Mouse (Mus musculus) T-helper 1 cell (primary cell): ENCODE results near the gene Tmem132a.

ENCODE experiments used
- in situ Hi-C: fragments of 300-600 bp; cut with MboI, MseI; formaldehyde crosslinking; loops from one replicate; pipeline ENCODE4 v1.15.1; 2025; ENCODE audit warnings: high pct_unique_total_duplicates

Gene Tmem132a

DNA sequence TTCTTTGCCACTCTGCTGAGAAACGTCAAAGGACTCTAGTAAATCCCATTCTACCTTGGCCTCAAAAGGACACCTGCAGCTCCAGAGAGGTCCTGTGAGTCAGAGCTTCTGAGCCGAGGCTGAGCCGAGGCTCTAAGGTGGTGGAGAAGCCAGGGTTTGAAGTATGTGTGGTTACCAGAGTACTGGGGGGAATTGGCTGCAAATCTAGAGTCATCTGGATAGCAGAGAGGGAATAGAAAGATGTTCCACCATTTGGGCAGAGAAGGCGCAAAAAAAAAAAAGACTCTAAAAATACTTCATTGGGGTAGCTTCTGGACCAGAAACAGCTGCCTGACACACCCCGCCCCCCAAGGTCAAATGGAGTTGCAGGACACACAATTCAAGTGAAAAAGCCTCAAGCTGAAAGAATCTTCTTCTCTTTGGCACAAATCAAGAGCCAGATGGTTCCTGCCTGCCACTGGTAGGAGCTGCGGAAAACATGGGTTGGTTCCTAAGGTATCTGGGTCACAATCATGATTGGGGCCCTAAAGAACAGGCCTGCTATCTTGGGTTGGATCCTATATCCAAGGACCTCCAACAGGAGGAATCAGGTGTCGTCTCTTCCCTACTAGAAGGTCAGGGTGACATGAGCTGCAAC, 8.6 kb upstream of the Tmem132a start:
- in situ Hi-C loops = no loop called here

DNA sequence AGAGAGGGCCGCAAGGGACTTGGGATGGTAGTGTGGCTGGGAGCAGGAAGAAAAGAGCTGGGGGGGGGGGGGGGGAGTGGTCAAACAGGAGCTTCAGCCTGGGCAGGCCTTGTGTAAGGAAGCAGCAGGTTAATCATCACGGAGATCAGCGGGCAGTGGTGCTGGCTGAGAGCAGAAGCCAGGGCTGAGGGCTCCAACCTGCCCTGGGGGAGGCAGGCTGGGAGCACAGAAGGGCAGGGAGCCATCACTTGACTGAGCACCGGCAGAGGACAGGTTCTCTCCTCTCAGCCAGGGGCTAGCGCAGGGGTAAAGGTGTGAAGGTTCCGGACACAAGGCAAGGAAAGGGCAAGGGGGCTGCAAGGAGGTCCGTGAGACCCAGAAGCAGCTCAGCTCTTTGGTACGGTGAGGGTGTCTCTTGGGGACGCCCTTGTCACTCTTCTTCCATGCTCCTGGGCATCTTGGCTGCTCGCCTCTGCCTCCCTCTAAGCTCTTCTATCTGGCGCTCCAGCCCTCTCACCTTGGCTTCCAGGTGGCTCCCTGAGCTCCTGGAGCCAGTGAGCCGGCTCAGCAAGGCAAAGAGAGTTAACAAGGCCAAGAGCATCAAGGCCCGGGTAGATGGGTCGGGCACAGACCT, 1.7 kb upstream of the Tmem132a start:
- in situ Hi-C loops = no loop called here

DNA sequence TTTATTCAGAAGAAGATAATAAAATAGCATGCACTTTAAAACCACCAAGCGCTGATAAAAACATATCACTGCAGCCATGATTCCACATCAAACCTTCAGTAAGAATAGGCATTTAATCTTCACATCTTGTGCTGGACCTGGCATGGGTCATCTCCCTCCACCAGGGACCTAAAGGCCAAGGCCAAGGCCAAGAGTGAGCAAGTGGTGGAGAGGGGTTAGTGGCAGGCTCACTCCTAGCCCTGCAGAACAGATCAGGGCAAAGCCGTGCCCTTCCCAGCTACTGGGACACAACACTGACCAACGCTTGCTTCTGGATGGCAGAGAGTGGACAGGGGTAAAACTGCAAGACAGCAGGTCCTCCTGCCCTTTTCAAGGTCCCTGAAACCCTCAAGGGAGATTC, 936 bp upstream of the Tmem132a start:
- in situ Hi-C loops = no loop called here

DNA sequence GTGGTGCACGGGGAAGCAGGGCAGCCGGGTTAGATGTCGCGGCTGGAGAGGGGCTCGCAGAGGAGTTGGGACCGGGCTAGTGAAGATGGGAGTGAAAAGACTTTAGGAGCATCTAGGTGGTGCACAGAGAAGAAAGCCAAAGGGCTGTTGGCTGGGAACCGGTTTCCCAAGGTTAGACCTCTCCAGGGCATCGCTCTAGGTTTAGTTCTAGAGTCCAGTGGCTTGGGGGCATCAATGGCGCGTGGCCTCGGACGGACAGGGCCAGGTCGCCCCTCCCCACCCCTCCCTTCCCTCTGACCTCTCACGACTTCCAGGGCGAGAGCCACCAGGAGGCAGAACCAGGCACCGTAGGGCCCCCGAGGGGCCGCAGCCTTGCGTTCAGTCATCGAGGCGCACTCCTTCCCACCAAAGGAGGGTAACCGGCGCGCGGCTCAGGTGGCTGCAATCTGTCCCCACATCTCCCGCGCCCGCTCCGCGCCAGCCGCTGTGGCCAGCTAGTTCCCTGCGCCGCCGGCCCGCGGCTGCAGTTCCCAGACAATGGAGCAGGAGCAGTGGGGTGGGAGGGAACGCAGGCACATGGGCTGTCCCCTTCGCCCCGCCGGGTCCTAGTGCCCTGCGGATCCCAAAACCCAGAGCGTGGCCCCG, 377 bp downstream of the Tmem132a start:
- in situ Hi-C loops = no loop called here

DNA sequence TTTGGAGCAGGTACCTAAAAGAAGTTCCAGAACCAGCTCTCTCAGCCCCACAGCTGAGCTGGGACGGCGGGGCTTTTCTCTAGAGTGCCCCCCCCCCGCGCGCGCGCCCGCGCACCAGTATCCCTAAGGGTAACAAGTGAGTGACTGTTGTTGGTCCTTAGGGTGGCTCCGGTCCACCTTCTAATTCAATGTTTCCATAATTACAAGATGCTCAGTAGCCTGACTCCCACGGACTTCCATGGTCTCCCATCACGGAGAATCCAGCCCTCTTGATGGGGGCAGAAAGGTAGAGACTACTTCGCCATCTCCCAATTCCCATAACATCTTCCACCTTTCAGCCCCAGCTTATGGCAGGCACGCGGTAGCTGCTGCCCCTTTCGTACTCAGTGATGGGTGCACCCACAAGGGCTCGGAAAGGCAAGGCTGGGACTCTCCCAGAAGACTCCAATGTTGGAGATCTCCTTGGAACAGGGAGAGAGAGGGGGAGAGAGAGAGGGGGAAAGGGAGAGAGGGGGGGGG, 1.1 kb downstream of the Tmem132a start:
- in situ Hi-C loops = no loop called here

DNA sequence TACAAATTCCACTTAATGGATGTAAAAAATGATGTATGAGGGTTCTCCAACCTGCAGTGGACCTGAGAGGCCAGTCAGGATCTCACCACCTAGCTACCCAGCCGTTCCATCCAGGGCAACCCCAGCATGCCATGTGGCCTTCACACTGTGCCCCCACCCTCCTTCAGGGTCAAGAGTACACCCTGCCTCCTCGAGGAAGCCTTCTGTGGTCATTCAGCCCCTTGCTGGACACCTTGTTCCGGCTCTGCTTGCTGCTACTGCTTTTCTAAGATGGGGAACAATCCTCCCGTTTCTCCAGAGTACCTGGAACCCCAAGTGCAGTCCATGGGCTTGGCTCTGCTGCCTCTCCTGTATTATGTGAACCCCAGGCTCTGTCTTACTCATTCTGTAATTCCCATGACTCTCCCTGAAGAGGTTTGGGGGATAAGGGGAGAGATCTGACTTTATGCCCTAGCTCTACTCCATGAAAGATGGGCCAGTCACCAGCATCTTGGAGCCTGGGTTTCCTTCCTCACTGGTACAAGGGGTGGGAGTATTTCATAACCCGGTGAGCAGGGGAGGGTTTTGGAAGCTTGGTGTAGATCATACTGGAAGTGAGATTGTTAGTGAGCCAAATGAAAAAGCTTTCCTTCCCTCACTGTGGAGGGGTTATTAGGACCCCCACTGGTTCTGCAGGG, 1.7 kb downstream of the Tmem132a start:
- in situ Hi-C loops = no loop called here

DNA sequence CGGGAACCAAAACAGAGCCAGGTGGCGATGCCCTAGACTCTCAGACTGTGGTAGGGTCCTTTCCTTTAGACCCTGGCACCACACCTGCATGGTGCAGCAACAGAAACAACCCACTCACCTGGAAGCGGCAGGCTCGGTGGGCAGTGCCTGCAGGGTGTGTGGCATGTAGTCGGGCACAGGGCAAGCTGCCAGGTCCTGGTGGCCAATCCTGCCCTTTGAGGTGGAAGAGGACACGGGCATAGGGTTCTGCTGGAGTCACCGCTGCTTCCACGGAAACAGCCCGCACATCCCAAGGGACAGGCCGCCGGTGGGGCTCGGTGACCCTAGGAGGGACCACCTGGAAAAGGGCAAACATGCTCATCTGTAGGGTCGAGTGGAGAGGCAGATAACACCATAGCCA, 3.4 kb downstream of the Tmem132a start:
- in situ Hi-C loops = no loop called here

DNA sequence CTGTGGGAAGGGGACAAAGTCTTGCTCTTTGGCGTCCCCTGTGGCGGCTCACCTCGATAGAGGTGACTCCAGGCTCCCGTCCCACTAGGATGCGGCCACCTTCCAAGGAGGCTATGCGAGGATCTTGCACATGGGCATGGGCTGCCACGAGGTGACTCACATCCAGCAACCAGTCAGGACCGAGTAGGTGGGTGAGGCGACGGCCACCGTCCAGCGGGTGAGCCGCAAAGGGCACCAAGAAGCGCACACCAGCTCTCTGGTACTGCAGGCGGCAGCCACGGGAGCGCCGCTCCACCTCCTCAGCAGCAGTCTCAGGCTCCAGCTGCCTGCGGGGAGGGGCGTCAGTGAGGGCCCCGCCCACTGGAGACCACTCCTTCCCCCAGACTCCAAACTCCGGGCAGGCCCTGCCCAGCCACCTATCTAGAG, 9.7 kb downstream of the Tmem132a start:
- in situ Hi-C loops = no loop called here

DNA sequence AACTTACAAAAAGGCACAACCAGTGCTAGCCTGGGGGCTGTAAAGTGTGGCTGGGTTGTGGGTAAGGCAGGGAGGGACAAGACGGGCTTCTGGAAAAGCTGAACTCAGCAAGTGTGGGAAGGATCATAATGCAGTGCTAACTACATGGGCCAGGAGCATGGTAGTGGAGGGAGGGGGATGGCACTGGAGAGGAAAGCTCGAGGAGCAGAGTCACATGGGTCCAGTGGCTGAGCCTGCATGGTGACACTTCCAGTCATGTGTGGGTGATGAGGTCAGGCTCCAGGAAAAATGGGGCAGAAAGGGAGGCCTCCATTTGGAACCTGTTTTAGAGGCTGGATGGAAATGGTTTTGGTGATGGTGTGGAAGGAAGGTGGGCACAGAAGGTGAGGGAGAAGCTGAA, 13.2 kb downstream of the Tmem132a start:
- in situ Hi-C loops = no loop called here

DNA sequence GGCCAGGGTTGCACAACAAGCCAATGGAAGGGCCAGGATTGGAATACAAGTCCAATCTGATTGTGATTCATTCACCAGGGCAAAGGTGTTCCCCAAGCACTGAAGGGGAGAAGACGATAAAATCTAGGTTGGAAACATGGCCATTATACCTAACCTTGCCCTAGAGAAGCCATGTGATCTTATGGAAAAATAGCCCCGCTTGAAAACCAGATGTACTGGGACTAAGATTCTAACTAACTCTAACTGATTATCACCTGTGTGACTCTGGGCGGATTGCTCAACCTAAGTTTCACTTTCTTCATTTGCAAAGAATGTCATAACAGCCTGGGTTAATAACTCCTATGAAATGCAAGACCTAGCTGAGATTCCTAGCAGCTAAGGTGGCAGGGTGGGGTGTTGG, 14.3 kb downstream of the Tmem132a start:
- in situ Hi-C loops = no loop called here

DNA sequence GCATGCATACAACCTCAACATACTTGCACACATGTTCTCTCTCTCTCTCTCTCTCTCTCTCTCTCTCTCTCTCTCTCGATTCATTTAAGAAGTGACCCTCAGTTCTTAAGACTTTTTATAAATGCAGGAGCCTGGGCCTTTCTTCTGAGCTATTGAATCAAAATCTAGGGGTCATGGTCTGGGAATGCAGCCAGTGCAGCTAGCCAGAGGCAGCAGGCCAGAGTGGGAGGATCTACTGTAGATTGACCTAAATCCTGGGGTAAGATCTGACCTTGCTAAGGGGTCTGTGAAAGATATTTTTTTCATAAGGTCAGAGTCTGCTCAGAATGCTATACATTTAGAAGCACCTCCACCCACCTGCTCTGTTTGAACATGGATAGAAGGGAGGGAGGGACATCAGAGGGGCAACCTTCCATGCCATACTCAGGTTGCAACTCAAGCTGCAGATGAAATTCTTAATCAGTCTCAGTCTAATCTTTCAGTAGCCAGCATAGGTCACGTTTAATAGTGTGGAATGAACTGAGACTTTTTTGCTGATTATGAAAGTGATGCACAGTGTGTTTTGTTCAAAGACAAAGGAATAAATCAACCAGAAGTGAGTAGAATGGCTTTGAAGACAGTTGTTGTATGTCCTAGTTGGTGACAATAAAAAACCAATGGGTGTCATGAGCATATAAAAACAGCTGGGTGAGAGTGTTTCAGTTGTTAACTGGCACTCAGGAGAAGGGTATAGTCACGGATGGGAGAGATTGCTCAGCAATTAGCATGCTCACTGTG, 22.2 kb downstream of the Tmem132a start:
- in situ Hi-C loops = no loop called here

DNA sequence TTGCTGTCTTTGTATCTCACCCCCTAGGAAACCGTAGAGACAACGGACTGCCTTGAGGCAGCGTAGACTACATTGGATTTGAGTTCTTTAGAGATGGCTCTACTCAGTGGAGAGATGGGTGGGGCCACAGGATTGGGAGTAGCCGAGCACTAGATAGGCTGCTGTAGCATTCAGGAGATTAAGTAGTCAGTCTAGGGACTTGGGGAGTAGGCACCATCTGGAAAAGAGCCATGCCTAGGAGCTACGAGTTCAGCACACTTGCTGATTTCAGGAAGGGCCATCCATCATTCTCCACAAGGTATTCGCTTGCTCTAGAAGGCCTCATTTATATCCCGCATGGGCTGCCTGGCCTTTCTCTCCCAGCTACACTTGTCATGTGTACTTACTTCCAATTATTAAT, 23.6 kb downstream of the Tmem132a start:
- in situ Hi-C loops = no loop called here

DNA sequence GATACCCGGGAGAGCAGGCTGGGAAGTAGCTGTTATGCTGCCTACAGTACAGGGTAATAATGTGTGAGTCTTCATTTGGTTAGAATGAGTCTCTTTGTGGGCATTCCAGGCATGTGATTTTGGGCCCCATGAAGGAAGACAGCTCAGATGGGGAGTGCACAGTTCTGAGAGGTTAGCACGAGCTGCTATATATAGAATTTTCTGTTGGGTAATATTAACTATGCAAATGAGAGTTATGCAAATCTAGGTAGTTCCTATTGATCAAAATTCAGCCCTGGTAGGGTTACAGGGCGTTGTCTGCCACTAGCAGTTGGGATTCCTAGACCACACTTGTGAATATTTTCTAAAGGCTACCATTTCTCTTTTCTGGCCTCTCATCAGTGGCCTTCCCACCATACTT, 24.3 kb downstream of the Tmem132a start:
- in situ Hi-C loops = no loop called here

DNA sequence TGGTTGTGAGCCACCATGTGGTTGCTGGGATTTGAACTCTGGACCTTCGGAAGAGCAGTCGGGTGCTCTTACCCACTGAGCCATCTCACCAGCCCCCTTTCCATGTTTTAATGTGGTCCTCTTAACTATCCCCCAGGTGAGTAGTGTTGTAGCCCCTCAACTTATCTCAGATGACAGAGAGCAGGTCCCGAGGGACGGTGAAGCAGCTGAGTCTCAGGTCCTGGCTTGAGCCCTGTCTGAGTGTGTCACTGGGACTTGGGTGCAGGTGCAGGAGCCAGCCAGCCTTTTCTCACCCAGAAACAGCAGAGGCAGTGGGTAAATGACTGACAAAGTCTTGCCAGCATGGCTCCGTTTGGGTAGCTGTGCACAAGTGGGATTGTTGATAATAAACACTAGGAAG, 25.5 kb downstream of the Tmem132a start:
- in situ Hi-C loops = no loop called here

DNA sequence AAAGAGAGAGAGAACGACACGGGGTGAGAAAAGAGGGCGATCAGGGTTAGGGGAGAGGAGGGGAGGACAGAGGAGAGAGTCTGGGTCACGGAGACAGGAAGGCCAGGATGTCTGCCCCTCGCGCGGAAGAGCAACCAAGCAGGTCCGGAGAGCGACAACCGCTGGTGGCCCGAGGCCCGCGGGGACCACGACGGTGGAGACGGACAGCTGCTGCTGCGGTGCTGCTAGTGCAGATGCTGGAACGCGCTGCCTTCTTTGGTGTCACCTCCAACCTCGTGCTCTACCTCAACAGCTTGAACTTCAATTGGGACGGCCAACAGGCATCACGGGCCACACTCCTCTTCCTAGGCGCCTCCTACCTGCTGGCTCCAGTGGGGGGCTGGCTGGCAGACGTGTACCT, 26.8 kb downstream of the Tmem132a start:
- in situ Hi-C loops = no loop called here

DNA sequence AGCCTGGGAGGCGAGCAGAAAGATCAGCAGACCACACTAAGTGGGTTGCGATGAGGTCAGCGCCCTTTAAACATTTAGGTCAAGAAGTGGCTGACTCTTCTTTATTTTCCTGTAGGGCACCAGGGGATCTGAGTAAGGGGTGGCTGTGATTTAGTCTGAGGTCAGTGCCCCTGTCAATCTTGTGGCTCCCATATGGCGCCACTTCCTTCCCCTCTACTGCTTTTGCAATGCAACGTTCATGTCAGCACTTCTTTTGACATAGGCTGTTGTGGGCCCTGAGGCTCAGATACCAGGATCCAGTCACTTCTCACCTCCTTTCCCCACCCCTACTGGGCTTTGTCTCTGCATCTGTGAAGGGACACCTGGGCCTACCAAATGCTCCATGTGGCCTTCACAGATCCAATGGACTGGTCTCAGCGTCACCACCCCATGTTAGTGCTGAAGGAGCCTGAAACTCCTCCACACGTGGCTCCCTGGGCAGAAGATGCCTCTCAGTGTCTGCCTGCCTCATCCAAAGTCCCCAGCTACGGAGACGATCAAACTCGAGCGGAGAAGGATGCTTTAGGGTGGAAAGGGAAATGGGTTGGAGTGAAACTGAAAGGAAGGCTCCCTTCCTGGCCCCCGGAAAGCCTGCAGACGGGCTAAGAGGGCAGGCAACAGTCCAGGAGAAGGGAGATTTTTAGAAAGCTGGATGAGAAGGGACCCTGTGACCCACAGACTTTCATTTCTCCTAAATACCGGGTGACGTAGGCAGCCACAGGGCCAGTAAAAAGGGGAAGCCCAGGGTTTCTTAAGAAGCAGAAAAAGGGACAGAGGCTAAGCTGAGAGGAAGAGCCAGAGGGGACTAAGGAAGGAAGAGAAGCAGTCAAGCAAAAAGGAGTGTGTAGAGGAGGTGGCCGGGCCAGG, 27.8 kb downstream of the Tmem132a start:
- in situ Hi-C loops = no loop called here

DNA sequence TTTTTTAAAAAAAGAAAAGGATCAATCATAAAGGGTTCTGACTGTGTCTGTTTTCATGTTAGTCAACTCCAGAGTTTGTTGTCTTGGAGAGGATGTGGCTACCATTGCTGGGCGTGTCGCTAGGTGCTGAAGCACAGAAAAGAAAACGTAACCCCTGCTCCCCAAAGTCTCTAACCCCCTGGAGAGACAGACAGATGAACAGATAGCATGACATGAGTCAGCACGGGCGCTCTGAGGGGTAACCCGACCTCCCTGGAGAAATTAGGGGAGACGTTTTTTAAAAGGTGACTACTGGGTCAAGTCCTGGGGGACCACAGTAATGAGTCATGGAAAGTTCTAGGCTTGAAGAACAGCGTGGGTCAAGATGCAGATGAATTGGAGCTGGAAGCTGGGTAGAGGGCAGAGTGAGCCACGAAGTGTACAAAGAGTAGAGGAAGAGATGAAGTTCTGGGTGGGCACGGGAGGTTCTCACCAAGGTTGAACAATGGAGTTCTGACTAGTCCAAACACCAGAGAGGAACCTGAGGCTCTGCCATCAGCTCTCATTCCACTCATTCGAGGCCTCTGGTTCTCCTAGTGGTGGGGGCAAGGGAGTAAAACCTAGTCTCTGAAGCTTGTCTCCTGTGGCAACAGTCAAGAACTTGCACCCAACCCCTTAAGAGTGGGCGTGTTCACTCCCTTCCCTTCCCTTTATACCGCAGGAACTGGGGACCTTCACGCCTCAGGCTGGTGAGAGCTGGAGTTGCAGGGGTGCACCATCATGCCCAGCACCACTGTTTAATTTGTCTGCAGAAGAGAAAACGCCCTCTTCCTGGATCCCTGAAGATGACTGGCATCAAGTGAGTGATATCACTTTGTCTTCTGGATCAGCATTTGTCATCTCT, 30.5 kb downstream of the Tmem132a start, which contains the start of gene Slc15a3:
Gene Slc15a3, plus strand, starts transcription at position 718 of the 883 bp plus-strand sequence.
- in situ Hi-C loops = no loop called here

DNA sequence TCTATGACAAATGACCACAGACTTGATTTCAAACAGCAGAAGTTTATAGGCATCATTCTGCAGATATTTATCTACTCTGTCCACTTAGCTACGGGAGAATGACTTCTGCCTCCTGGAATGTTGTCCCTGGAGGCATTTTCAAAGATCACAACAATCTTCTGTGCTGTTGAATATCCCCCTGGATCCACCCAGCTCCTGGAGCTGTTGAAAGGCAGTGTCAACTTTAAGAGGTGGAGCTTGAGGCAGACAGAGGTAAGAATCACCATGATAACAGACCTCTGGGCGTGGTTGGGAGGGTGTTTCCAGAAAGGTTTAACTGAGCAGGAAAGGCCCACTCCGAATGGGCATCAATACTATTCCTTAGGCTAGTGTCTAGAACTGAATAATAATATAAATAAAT, 34.1 kb downstream of the Tmem132a start:
- in situ Hi-C loops = no loop called here

DNA sequence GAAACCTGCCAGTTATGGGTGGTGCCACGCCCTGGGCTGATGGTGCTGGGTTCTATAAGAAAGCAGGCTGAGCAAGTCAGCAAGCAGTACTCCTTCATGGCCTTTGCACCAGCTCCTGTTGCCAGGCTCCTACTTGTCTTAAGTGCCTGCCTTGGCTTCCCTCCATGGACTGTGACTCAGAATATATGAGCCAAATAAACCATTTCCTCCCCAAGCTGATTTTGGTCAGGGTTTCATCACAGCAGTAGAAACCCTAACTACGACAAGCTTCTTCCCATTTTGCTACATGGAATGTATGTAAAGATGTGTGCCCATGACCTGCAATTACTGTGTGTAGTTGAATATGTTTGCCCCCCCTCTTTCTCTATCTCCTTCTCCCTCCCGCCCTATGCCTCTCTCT, 36.1 kb downstream of the Tmem132a start:
- in situ Hi-C loops = no loop called here

DNA sequence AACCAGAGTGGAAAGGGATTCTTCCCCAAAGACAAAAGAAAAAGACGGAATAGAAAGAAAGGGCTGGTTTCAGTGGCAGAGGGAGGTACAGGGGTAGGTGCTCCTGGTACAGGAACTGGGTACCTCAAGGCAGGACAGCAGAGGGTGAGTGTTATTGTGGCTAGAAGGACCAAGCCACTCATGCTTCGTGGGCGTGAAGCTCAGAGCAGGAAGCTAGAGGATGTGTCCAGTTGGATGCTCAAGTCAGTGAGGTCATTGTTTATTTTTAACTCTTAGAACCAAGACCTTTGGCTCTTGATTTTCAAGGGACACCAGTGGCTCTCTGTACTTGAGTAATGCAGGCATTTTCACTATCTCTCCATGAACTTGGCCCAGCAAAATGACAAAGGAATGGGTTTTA, 37.7 kb downstream of the Tmem132a start:
- in situ Hi-C loops = no loop called here
